Mouse (Mus musculus) small intestine, adult 2 months (tissue): ENCODE results near the gene Zfp354a.

Experiments used
- CTCF ChIP-seq: fragments of 200-500 bp; IDR thresholded peaks from 2 replicates; pipeline ENCODE4 v1.5.1; 2012; ENCODE audit warnings: low read depth, mild to moderate bottlenecking, control low read depth, inconsistent platforms, low read length, moderate library complexity, mixed read lengths; ENCODE audit not compliant: insufficient replicate concordance, insufficient read length; ENCODE audit errors: extremely low read depth
- POLR2A ChIP-seq: fragments of 200-500 bp; IDR thresholded peaks from 2 replicates; pipeline ENCODE4 v1.6.1; 2012; ENCODE audit warnings: low read depth, mild to moderate bottlenecking, control low read depth, inconsistent platforms, low read length, moderate library complexity

DNA sequence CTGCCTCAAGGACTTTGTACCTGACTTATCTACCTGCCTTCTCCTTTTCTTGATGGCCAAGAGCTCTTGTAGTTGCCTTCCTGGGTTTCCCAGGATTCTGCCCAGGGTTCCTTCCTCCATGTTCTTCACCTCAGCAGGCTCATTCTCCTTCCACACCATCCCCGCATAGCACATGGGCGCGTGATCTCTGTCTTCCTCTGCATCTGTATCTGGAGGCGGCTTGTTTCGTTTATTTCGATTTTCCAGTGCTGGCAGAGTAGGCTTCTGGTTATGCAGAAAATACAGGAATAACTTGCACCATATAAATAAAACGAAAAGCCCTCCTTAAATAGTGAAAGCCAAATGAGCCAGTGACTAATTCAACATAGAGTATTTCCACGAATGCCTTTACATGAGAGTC, 4.8 kb downstream of the Zfp354a start:
- TF ChIP-seq POLR2A (no peak), CTCF (no peak)
